7 mouse cellular contexts compared by ENCODE assay signal in genomic region chr1:81594183-81594515, GRCm38 (mm10).
A peak's percentile ranks its signal among the peaks of the same experiment; 100 is the strongest.
DNase-seq lines count a peak whose midpoint lies in the region; ATAC-seq and TF ChIP-seq lines count a peak whose summit lies in the region.

No protein-coding gene starts in this region.

- no peaks in the 10 kb centered on the region for H3K27me3 ChIP-seq in forebrain, embryonic 14.5 days (replicated peaks; ENCODE audit: control insufficient read depth, insufficient read depth, low read length)
- H3K27me3 ChIP-seq in intestine, embryonic 16.5 days (replicated peaks; ENCODE audit: control insufficient read depth, insufficient read depth, low read length), result no peaks in the 10 kb centered on the region

- TF ChIP-seq POLR2A in olfactory bulb, adult 2 months (IDR thresholded peaks at IDR 0.05; ENCODE audit: insufficient read depth, low read depth, low read length), result no peak

- no peaks in the 10 kb centered on the region for H3K36me3 ChIP-seq in forebrain, embryonic 14.5 days (ENCODE audit: control insufficient read depth, insufficient read depth, low read length)
- no peaks in the 10 kb centered on the region for H3K36me3 ChIP-seq in intestine, embryonic 16.5 days (ENCODE audit: control insufficient read depth, insufficient read depth, low read length)

- ATAC-seq in forebrain, embryonic 14.5 days, result peak; percentile 64
- ATAC-seq in intestine, embryonic 16.5 days, result no peak
- ATAC-seq in CD4-positive, CD25-positive, alpha-beta regulatory T cell, adult 4 months, result no peak

- under 1% methylated on average over 5 of the region's 5 CpGs for WGBS in forebrain, embryonic 14.5 days
- 8% methylated on average over 5 of the region's 5 CpGs for WGBS in intestine, embryonic 16.5 days
- 8% methylated on average over 5 of the region's 5 CpGs for WGBS in olfactory bulb, adult 2 months

- peak overlapping the region; percentile 75; the same call in 1 of the 2 replicates for H3K27ac ChIP-seq in left cerebral cortex, adult 2 months
- peak overlapping the region; percentile 99 for H3K27ac ChIP-seq in forebrain, embryonic 14.5 days (ENCODE audit: low read depth, low read length)
- no peak overlapping the region for H3K27ac ChIP-seq in intestine, embryonic 16.5 days (ENCODE audit: low read length)
- peak overlapping the region; percentile 88 for H3K27ac ChIP-seq in olfactory bulb, adult 2 months (ENCODE audit: insufficient read depth, low read depth, low read length)

- H3K9me3 ChIP-seq in forebrain, embryonic 14.5 days (replicated peaks; ENCODE audit: control insufficient read depth, low read length), result no peaks in the 10 kb centered on the region
- no peaks in the 10 kb centered on the region for H3K9me3 ChIP-seq in intestine, embryonic 16.5 days (ENCODE audit: control insufficient read depth, low read length)

- no peak for DNase-seq in left cerebral cortex, adult 2 months (ENCODE audit: extremely low spot score in 1 of 2, low spot score in 2 of 2)
- no peak for DNase-seq in left cerebral cortex, adult 11 months (ENCODE audit: low spot score)
- peak; percentile 79 for DNase-seq in forebrain, embryonic 14.5 days (ENCODE audit: low spot score)
- DNase-seq in testis, postnatal 14 days (ENCODE audit: low spot score), result no peak

- no peak for TF ChIP-seq CTCF in left cerebral cortex, adult 2 months (IDR thresholded peaks at IDR 0.05)
- TF ChIP-seq CTCF in olfactory bulb, adult 2 months (IDR thresholded peaks at IDR 0.05; ENCODE audit: insufficient read depth, low read depth, low read length), result no peak

- peak overlapping the region; percentile 60 for H3K4me2 ChIP-seq in forebrain, embryonic 14.5 days (ENCODE audit: low read length)
- H3K4me2 ChIP-seq in intestine, embryonic 16.5 days (ENCODE audit: low read depth, low read length), result peak overlapping the region; percentile 70

- peak overlapping the region; percentile 66 for H3K9ac ChIP-seq in forebrain, embryonic 14.5 days (ENCODE audit: low read length)
- peak overlapping the region; percentile 66 for H3K9ac ChIP-seq in intestine, embryonic 16.5 days (ENCODE audit: low read depth, low read length)

- peaks cover 13% of the 10 kb centered on the region; the same call in 1 of the 2 replicates for H3K4me1 ChIP-seq in forebrain, embryonic 14.5 days (ENCODE audit: control insufficient read depth, insufficient read depth, low read length)
- H3K4me1 ChIP-seq in intestine, embryonic 16.5 days (ENCODE audit: control insufficient read depth, insufficient read depth, low read length), result no peaks in the 10 kb centered on the region; the same call in 1 of the 2 replicates
- H3K4me1 ChIP-seq in olfactory bulb, adult 2 months (ENCODE audit: control insufficient read depth, insufficient read depth, low read length), result peaks cover 4% of the 10 kb centered on the region; the same call in 1 of the 2 replicates

- peak overlapping the region; percentile 53 for H3K4me3 ChIP-seq in left cerebral cortex, adult 2 months
- H3K4me3 ChIP-seq in forebrain, embryonic 14.5 days (ENCODE audit: low read depth, low read length), result peak overlapping the region; percentile 33
- peak overlapping the region; percentile 47 for H3K4me3 ChIP-seq in intestine, embryonic 16.5 days (ENCODE audit: low read length)
- H3K4me3 ChIP-seq in olfactory bulb, adult 2 months (ENCODE audit: insufficient read depth, low read depth, low read length), result no peak overlapping the region; the same call in 1 of the 2 replicates

- intact Hi-C loops in left cerebral cortex, adult 2 months (cut with DNase I), result loop anchor here (2.0 kb wide), 1 partner anchor 697 kb away; the partner anchor contains the start of gene Irs1
